Mouse (Mus musculus) heart, embryonic 16.5 days (tissue): ENCODE data around the gene Ap1g1. TPM values are rescaled to one million over a fixed set of nuclear protein-coding genes. Genes with fewer than 3 reads are reported as not detected.
"Not testable (repeated sequence)": the region's sequence is repeated elsewhere in the genome, so short reads cannot be mapped to it uniquely, and the experiment has no call there.

ENCODE experiments used
- ATAC-seq: fragments of 200-750 bp; cut with Nextera tagmentation; replicated peaks from 2 replicates; pipeline ENCODE4 v1.8.0; 2017; ENCODE audit warnings: moderate number of reproducible peaks; ENCODE audit not compliant: insufficient read depth, low FRiP score; ENCODE audit errors: extremely low read depth
- H3K27ac ChIP-seq: fragments of 300-500 bp; sonication (generic); 2 replicates; pipeline ENCODE4 v1.5.1; 2014; ENCODE audit warnings: mild to moderate bottlenecking, low read length, control low read depth, moderate library complexity
- H3K27me3 ChIP-seq: fragments of 300-500 bp; sonication (generic); 2 replicates; pipeline ENCODE4 v1.6.1; 2014; ENCODE audit warnings: low read length, mixed read lengths; ENCODE audit not compliant: control insufficient read depth, insufficient read depth
- H3K36me3 ChIP-seq: fragments of 300-500 bp; sonication (generic); 2 replicates; pipeline ENCODE4 v1.6.1; 2014; ENCODE audit not compliant: control insufficient read depth, insufficient read depth
- H3K4me1 ChIP-seq: fragments of 300-500 bp; sonication (generic); 2 replicates; pipeline ENCODE4 v1.6.1; 2014; ENCODE audit warnings: low read length, mixed read lengths; ENCODE audit not compliant: control insufficient read depth, insufficient read depth
- H3K4me2 ChIP-seq: fragments of 300-500 bp; sonication (generic); 2 replicates; pipeline ENCODE4 v1.6.1; 2014; ENCODE audit warnings: low read depth, mild to moderate bottlenecking, control low read depth, low read length
- H3K4me3 ChIP-seq: fragments of 300-500 bp; sonication (generic); 2 replicates; pipeline ENCODE4 v1.5.1; 2014; ENCODE audit warnings: mild to moderate bottlenecking, control low read depth, low read length
- H3K9ac ChIP-seq: fragments of 300-500 bp; sonication (generic); 2 replicates; pipeline ENCODE4 v1.6.1; 2014; ENCODE audit warnings: low read length, control low read depth
- H3K9me3 ChIP-seq: fragments of 300-500 bp; sonication (generic); replicated peaks from 2 replicates; pipeline ENCODE4 v1.6.1; 2016; ENCODE audit warnings: low read length; ENCODE audit not compliant: control insufficient read depth
- WGBS: fragments of 180-500 bp; shearing (Covaris S2); extraction: QIAGEN DNeasy Blood & Tissue Kit; methylation state at CpG from one replicate; pipeline ENCODE4 v1.1.7; 2014; 5-methylcytosine and 5-hydroxymethylcytosine counted together
- polyA plus RNA-seq: library from polyadenylated mRNA; unstranded; fragments of >200 nt; fragmentation: Nextera tagmentation; extraction: Ambion mirVana; gene quantifications from 2 replicates; pipeline ENCODE4 v1.2.1, GENCODE M21; 2015

Ap1g1 gene
- polyA plus RNA-seq, 1 experiment from 2014 or later = 26.1 TPM

- peaks cover 6% of the 10 kb centered on the region; the same call in 1 of the 2 replicates for H3K36me3 ChIP-seq
- no peak overlapping the region for H3K4me3 ChIP-seq
- 82% methylated on average over 4 of the region's 4 CpGs for WGBS
- no peak overlapping the region for H3K9ac ChIP-seq
- no peak overlapping the region for H3K27ac ChIP-seq
- H3K4me2 ChIP-seq = no peak overlapping the region
- H3K9me3 ChIP-seq = no peaks in the 10 kb centered on the region
- no peak for ATAC-seq
- H3K27me3 ChIP-seq = no peaks in the 10 kb centered on the region
- peaks cover 7% of the 10 kb centered on the region for H3K4me1 ChIP-seq
Measured at GRCm38 (mm10) chr8:109865536-109865935, 87.2 kb downstream of the Ap1g1 start.

GRCm38 (mm10) chr8:109866690-109867089 lies 88.3 kb downstream of the Ap1g1 start:
- H3K4me3 ChIP-seq = no peak overlapping the region
- H3K4me2 ChIP-seq = no peak overlapping the region
- ATAC-seq = no peak
- 84% methylated on average over 5 of the region's 5 CpGs for WGBS
- H3K9me3 ChIP-seq = no peaks in the 10 kb centered on the region
- no peak overlapping the region for H3K9ac ChIP-seq
- peaks cover 5% of the 10 kb centered on the region; the same call in 1 of the 2 replicates for H3K36me3 ChIP-seq
- no peak overlapping the region for H3K27ac ChIP-seq
- peaks cover 7% of the 10 kb centered on the region for H3K4me1 ChIP-seq
- no peaks in the 10 kb centered on the region for H3K27me3 ChIP-seq

DNA sequence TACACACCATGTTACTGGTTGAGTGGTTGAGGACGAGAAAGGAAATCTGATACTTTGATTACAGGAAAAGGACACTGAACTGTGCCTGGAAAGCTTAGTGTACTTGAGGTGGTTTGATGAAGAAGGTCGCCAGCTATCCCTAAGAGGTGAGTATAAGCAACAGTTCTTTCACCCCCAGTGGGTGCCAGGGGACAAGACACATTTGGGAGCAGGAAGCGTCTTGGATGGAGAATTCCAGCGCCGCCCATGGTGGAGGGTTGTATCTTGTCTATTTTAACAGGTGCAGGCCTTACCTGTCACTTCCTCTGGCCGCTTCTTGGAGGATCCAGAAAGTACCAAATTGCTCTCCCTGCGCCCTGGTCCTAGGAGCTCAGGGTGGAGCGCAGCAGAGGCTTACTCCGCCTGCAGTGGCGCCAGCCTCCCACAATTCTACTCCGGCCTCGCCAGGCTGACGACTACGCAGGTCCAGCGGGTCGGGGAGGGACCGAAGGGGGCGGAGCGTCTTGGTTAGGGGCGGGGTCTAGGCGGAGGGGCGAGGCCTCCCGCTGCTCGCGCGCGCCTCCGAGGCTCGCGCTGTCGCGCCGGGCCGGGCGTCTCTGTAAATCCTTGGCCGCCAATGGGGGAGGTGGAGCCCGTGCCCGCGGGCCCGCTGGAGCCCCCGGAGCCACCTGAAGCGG lies 89.8 kb downstream of the Ap1g1 start, which contains the start of gene Phlpp2:
Gene Phlpp2 (plus strand): TSS at position 540 of the 677 bp plus-strand sequence.
- H3K4me2 ChIP-seq = peak within 1 kb of the TSS; percentile 96
- H3K36me3 ChIP-seq = no peaks in the 10 kb centered on the region
- H3K27me3 ChIP-seq = no peaks in the 10 kb centered on the region
- H3K27ac ChIP-seq = peak within 1 kb of the TSS; percentile 76
- peak within 1 kb of the TSS; percentile 96 for H3K9ac ChIP-seq
- under 1% methylated on average over 38 of the region's 42 CpGs for WGBS
- peaks cover 7% of the 10 kb centered on the region for H3K4me1 ChIP-seq
- H3K4me3 ChIP-seq = peak within 1 kb of the TSS; percentile 93
- ATAC-seq = peak; percentile 99
- no peaks in the 10 kb centered on the region for H3K9me3 ChIP-seq

DNA sequence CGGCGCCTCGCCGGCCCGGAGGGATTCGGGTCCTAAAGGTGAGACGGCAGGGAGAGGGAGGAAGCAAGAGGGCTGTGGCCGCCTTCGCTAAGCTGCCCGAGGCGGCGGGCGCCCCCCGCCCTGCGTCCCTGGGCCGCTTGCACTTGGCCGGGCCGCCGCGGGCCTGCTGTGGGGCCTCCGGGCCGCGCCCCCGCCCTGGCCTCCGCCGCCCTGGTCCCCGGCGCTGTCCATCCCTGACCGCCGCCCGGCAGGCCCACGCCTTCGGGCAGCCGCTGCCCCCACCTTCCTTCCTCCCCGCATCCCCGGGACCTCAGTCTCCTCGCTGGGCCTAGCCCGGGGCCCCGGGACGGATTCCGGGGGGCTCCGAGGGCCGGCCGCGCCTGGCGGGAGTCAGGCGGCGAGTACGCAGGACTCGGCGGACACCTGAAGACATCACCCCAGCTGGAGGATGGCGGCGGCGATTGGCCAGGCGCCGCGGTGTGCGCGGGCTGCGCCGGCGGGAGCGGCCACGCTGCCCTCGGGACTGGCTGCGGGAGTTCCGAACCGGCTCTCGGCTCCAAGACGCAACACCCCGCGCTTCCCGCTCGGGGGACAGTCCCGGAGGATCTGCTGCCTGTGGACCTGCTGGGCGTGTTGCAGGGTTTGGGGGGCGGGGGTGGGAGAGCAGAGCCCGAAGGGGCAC lies 90.5 kb downstream of the Ap1g1 start:
- Histone ChIP-seq H3K27me3 (no peaks in the 10 kb centered on the region), H3K4me3 (peak overlapping the region; percentile 93), H3K9me3 (no peaks in the 10 kb centered on the region), H3K27ac (peak overlapping the region; percentile 76), H3K4me1 (peaks cover 7% of the 10 kb centered on the region), H3K9ac (peak overlapping the region; percentile 96), H3K4me2 (peak overlapping the region; percentile 96), H3K36me3 (no peaks in the 10 kb centered on the region)
- WGBS = under 1% methylated on average over 51 of the region's 78 CpGs
- peak; percentile 81 for ATAC-seq

DNA sequence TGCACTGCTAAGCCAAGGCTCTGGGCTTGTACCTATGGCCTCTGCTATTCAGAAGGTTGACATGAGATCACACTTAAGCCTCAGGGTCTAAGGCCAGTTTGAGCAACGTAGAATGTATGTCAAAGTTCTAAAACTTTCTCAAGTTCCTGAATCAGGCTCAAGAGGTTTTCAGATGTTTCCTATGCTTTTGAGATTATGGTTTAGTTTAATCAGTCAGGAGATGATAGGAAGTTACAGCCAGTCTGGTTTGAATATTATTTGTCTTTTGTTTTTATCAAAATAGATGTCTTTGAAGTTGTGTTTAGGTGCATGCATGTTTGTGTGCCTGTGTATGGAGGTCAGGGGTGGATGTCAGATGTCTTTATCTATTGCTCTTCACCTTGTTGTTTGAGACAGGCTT lies 92.7 kb downstream of the Ap1g1 start:
- no peaks in the 10 kb centered on the region for H3K27me3 ChIP-seq
- WGBS = 75% methylated on average over 1 of the region's 1 CpGs
- no peaks in the 10 kb centered on the region for H3K9me3 ChIP-seq
- H3K4me1 ChIP-seq = peaks cover 7% of the 10 kb centered on the region
- H3K4me3 ChIP-seq = no peak overlapping the region
- H3K27ac ChIP-seq = no peak overlapping the region
- ATAC-seq = no peak
- H3K9ac ChIP-seq = no peak overlapping the region
- H3K4me2 ChIP-seq = no peak overlapping the region
- no peaks in the 10 kb centered on the region for H3K36me3 ChIP-seq

DNA sequence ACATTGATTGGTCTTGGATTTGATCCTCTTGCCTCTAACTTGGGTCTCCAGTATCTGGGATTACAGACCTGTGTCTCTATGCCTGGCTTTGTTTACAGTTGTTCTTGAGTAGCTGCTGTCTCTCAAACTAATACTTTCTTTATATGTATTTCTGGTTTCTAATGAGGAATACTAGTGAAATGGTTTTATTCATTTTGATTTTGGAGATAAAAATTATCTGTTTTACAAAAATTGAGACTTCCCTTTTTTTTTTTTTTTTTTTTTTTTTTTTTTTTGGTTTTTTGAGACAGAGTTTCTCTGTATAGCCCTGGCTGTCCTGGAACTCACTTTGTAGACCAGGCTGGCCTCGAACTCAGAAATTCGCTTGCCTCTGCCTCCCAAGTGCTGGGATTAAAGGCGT lies 95.4 kb downstream of the Ap1g1 start:
- H3K9ac ChIP-seq, H3K27me3 ChIP-seq, H3K4me3 ChIP-seq, H3K36me3 ChIP-seq, ATAC-seq, H3K9me3 ChIP-seq, H3K27ac ChIP-seq, H3K4me1 ChIP-seq, H3K4me2 ChIP-seq: not testable (repeated sequence)
- 96% methylated on average over 3 of the region's 3 CpGs for WGBS

- Histone ChIP-seq H3K36me3 (peaks cover 12% of the 10 kb centered on the region; the same call in 1 of the 2 replicates), H3K27me3 (no peaks in the 10 kb centered on the region), H3K9ac (no peak overlapping the region), H3K4me2 (no peak overlapping the region), H3K4me3 (no peak overlapping the region), H3K27ac (no peak overlapping the region), H3K4me1 (no peaks in the 10 kb centered on the region), H3K9me3 (no peaks in the 10 kb centered on the region)
- no peak for ATAC-seq
- 76% methylated on average over 5 of the region's 5 CpGs for WGBS
Measured at GRCm38 (mm10) chr8:109880012-109880662, 101.8 kb downstream of the Ap1g1 start.

DNA sequence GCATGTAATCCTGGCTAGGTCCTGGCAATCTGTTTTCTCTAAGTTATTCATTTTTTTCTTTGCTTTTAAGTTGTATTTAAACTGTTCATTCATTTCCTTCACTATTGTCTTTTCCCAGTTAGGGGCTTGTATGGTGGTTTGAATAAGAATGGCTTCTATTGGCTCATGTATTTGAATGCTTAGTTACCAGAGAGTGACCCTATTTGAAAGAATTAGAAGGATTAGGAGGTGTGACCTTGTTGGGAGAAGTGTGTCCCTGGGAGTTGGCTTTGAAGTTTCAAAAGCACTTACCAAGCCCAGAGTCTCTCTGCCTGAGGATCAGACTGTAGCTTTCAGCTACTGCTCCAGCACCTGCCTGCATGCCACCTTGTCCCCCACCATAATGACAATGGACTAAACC lies 106.9 kb downstream of the Ap1g1 start:
- no peak for ATAC-seq

DNA sequence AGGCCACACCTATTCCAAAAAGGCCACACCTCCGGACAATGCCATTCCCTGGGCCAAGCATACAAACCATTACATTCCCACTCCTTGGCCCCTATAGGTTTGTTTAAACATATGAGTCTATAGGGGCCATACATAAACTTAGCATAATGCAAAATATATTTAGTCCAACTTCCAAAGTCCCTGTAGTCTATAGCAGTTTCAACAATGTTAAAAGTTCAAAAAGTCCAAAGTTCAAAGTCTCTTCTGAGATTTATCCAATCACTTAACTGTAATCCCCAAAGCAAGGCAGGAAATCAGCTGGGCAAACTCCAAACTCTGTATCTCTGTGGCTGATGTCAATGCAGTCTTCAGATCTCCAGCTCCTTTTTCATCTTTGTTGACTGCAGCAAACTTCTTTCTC lies 110.9 kb downstream of the Ap1g1 start:
- no peaks in the 10 kb centered on the region; the same call in 1 of the 2 replicates for H3K9me3 ChIP-seq
- H3K4me1 ChIP-seq = no peaks in the 10 kb centered on the region
- H3K4me3 ChIP-seq = no peak overlapping the region
- H3K9ac ChIP-seq = no peak overlapping the region
- H3K4me2 ChIP-seq = no peak overlapping the region
- H3K27me3 ChIP-seq = no peaks in the 10 kb centered on the region
- H3K27ac ChIP-seq = no peak overlapping the region
- 97% methylated on average over 1 of the region's 1 CpGs for WGBS
- no peak for ATAC-seq
- peaks cover 5% of the 10 kb centered on the region; the same call in 1 of the 2 replicates for H3K36me3 ChIP-seq

More for the DNA sequence above, 106.9 kb downstream of the Ap1g1 start:
- no peaks in the 10 kb centered on the region for H3K27me3 ChIP-seq
- peaks cover 7% of the 10 kb centered on the region; the same call in 1 of the 2 replicates for H3K36me3 ChIP-seq
- no peak overlapping the region for H3K27ac ChIP-seq
- no peak overlapping the region for H3K4me3 ChIP-seq
- H3K4me1 ChIP-seq = no peaks in the 10 kb centered on the region
- H3K4me2 ChIP-seq = no peak overlapping the region
- no peak overlapping the region for H3K9ac ChIP-seq
- no peaks in the 10 kb centered on the region for H3K9me3 ChIP-seq
